Mouse (Mus musculus) forebrain, embryonic 15.5 days (tissue): ENCODE measurements at regions not wholly inside any gene's neighbourhood (a gene's known extent, or its start where the extent isn't known, plus 50 kb on each side); places are given as distances from the start of the nearest gene placed in this dataset.

Experiments used
- ATAC-seq: fragments of 200-750 bp; cut with Nextera tagmentation; replicated peaks from 2 replicates; pipeline ENCODE4 v1.8.0; 2017; ENCODE audit warnings: mild to moderate bottlenecking, moderate TSS enrichment, moderate library complexity
- H3K27ac ChIP-seq: fragments of 300-500 bp; sonication (generic); replicated peaks from 2 replicates; pipeline ENCODE4 v1.5.1; 2015; ENCODE audit warnings: mild to moderate bottlenecking, inconsistent platforms
- H3K27me3 ChIP-seq: fragments of 300-500 bp; sonication (generic); 2 replicates; pipeline ENCODE4 v1.6.1; 2015; ENCODE audit warnings: inconsistent platforms
- H3K36me3 ChIP-seq: fragments of 300-500 bp; sonication (generic); 2 replicates; pipeline ENCODE4 v1.6.1; 2015; ENCODE audit warnings: mild to moderate bottlenecking, inconsistent platforms
- H3K4me1 ChIP-seq: fragments of 300-500 bp; sonication (generic); 2 replicates; pipeline ENCODE4 v1.6.1; 2015; ENCODE audit warnings: inconsistent platforms
- H3K4me2 ChIP-seq: fragments of 300-500 bp; sonication (generic); replicated peaks from 2 replicates; pipeline ENCODE4 v1.6.1; 2015; ENCODE audit warnings: mild to moderate bottlenecking, inconsistent platforms
- H3K4me3 ChIP-seq: fragments of 300-500 bp; sonication (generic); 2 replicates; pipeline ENCODE4 v1.5.1; 2015; ENCODE audit warnings: mild to moderate bottlenecking, inconsistent platforms
- H3K9ac ChIP-seq: fragments of 300-500 bp; sonication (generic); replicated peaks from 2 replicates; pipeline ENCODE4 v1.6.1; 2015; ENCODE audit warnings: mild to moderate bottlenecking, inconsistent platforms
- H3K9me3 ChIP-seq: fragments of 300-500 bp; sonication (generic); 2 replicates; pipeline ENCODE4 v1.6.1; 2016; ENCODE audit warnings: inconsistent platforms
- WGBS: fragments of 180-500 bp; shearing (Covaris S2); methylation state at CpG from one replicate; pipeline ENCODE4 v1.1.7; 2015; ENCODE audit warnings: mixed read lengths; 5-methylcytosine and 5-hydroxymethylcytosine counted together

DNA sequence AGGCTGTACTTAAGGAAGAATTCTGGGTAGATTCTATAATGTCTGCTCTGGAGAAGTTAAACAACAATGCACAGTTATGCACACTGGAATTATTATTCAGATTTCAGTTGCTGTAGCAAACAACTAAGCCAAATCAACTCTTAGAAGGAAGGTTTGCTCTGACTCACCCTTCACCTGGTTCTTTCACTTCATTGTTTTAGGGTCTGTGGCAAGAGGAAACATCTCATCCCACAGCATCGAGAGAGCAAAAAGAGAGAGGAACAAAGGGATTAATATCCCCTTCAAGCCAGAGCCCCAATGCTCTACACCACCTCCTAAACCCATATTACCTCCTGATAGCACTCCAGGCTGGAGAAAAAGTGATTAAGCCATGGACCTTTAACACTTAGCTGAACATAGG is 373.4 kb upstream of the Meis1 start:
- ATAC-seq: no peak
- Histone ChIP-seq H3K27me3 (no peaks in the 10 kb centered on the region), H3K27ac (no peak overlapping the region), H3K4me1 (no peaks in the 10 kb centered on the region), H3K4me3 (no peak overlapping the region), H3K9ac (no peak overlapping the region), H3K9me3 (no peaks in the 10 kb centered on the region), H3K4me2 (no peak overlapping the region), H3K36me3 (no peaks in the 10 kb centered on the region)
- 76% methylated on average over 1 of the region's 1 CpGs for WGBS

DNA sequence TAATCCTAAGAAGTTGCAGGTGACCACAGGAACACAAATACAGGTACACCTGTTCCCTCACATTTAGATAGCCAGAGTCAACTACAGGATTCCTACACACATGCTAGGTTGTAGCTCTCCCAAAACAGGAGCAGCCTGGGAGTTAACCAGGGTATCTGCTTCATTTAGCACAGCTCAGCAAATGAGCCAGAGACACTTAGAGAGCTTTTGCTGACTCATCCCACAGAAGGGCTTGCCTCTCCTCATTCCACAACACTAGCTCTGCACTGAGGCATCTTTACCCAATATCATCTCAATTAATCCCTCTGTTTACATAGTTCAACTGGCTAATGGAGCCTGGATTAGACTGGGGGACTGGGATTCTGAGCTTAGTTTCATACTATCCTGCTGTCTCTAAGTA is 375.6 kb upstream of the Meis1 start:
- Histone ChIP-seq H3K4me3 (no peak overlapping the region), H3K27ac (no peak overlapping the region), H3K9me3 (no peaks in the 10 kb centered on the region), H3K36me3 (no peaks in the 10 kb centered on the region), H3K27me3 (no peaks in the 10 kb centered on the region), H3K9ac (no peak overlapping the region), H3K4me1 (no peaks in the 10 kb centered on the region), H3K4me2 (no peak overlapping the region)
- no peak for ATAC-seq

DNA sequence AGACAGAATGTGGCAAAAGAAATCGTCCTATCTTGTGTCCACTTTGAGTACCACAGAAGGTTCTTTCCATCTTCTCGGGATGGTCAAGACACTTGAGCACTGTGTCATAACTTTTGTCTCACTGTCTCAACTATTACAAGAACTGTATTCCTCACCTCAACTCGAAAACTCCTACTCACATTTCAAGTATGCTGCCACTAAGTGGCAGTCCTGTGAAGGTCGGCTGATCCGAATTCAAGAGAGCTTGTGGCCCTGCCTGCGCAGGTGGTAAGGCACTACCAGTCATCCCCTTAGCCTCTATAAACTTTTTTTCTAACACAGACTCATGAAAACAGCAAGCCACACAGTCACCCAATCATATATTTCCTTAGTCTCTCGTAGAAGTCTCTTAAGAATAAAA is 381.6 kb upstream of the Meis1 start:
- no peak for ATAC-seq
- Histone ChIP-seq H3K36me3 (no peaks in the 10 kb centered on the region), H3K4me3 (no peak overlapping the region), H3K27ac (no peak overlapping the region), H3K27me3 (no peaks in the 10 kb centered on the region), H3K4me2 (no peak overlapping the region), H3K9me3 (no peaks in the 10 kb centered on the region), H3K4me1 (no peaks in the 10 kb centered on the region), H3K9ac (no peak overlapping the region)
- WGBS: 85% methylated on average over 7 of the region's 7 CpGs

DNA sequence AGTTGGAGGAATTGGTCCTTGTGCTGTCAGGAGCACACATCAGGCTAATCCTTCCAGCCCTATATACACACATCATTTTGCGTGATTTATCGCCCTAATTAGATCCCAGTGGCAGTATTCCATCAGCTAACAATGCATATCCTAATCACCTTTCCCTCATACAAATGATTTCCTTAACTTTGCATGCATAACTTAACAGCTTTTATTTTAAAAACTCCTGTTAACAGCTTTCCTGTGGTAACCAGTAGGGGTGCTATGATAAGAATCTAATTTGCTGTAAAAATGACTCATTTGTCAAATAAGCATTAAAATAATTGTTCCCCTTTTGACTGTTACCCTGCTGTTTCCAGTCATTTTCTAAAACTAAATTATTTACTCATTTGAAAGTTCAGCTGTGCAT is 401.4 kb upstream of the Meis1 start:
- Histone ChIP-seq H3K36me3 (no peaks in the 10 kb centered on the region), H3K27ac (no peak overlapping the region), H3K4me1 (peaks cover 4% of the 10 kb centered on the region; the same call in 1 of the 2 replicates), H3K9ac (no peak overlapping the region), H3K4me2 (no peak overlapping the region), H3K27me3 (no peaks in the 10 kb centered on the region), H3K9me3 (no peaks in the 10 kb centered on the region), H3K4me3 (no peak overlapping the region)
- 28% methylated on average over 2 of the region's 2 CpGs for WGBS
- ATAC-seq: peak; percentile 48; the same call in 1 of the 2 replicates

DNA sequence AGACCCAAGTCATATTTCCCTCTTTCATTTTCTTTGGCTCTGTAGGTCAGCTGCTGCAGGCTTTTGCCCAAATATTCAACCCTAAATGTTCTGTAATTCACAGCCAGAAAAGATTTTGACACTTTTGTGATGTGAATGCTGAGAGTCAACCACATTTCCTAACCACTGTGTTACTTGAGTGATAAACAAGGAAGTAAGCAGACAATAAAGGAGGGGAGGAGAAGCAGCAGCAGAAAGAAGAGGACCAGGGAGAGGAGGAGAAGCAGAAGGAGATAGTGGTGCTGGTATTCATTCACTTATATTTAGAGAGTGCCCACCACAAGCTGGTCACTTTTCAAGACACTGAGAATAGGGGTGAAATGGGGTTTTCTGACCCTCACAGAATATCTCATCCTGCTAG is 404.5 kb upstream of the Meis1 start:
- no peak overlapping the region for H3K27ac ChIP-seq
- no peak for ATAC-seq

DNA sequence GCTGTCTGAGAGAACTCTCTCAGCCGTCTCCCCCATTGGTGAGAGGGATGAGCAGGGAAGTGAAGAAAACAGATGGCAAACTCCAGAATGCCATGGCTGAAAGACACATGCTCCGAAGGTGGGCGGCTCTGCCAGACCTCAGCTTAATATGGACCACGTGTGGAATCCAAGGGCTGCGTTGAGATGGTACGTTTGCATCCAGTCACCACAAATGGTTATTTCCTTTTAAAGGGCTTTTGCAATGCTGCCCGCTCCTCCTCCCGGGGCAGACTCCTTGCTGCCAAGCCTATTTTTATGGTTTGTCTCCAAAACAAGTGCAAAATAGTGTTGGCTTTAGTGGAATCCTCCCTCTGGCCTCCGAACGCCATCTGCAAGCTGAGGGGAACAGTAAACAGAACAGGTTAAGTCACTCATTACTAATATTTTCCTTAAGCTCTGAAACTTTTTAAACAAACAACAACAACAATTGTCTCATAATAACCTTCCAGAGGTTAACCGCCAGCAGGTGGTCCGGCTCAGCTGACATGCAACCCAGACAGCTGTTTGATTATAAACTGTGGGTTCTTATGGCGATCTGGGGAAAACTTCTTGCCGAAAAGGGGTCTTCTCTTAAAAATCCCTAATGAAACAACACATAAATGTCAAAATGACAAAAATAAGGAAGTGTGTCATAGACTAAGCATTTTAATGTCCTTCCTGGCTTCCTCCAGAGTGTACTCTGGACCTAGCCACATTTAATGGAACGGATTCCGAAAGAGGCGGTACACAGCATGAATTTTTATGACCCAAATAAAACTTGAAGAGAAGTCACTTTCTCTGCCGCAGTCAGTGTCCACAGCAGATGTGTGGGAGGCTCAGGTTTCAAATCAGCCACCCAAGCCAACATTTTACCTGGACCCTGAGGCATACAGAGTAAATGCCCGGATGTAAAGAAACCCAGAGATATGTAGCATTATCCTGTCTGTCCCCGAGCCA is 405.3 kb upstream of the Meis1 start:
- Histone ChIP-seq H3K9ac (no peak overlapping the region), H3K4me2 (no peak overlapping the region), H3K27me3 (no peaks in the 10 kb centered on the region), H3K4me3 (no peak overlapping the region), H3K9me3 (no peaks in the 10 kb centered on the region), H3K36me3 (no peaks in the 10 kb centered on the region), H3K27ac (no peak overlapping the region), H3K4me1 (peaks cover 4% of the 10 kb centered on the region; the same call in 1 of the 2 replicates)
- ATAC-seq: no peak
- WGBS: 77% methylated on average over 20 of the region's 20 CpGs

More for the DNA sequence above, 404.5 kb upstream of the Meis1 start:
- Histone ChIP-seq H3K36me3 (no peaks in the 10 kb centered on the region), H3K9me3 (no peaks in the 10 kb centered on the region), H3K4me1 (peaks cover 4% of the 10 kb centered on the region; the same call in 1 of the 2 replicates), H3K4me2 (no peak overlapping the region), H3K4me3 (no peak overlapping the region), H3K9ac (no peak overlapping the region), H3K27me3 (no peaks in the 10 kb centered on the region)

DNA sequence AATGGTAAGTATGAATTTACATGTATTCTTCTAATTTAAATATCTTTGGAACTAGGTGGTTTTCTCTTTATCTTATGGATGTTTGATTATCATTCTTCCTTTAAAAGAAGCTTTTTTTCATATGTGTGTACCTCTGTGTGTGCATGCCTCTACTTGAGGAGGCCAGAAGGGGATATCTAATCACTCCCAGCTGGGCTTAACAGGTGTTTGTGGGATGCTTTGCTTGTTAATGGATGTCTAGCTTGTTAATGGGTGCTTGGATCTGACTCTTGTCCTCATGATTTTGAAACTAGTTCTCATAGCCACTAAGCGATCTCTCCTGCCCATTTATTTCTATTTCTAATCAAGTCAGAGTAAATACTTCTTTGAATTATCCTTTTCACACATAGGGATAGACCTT is 408.8 kb upstream of the Meis1 start:
- H3K36me3 ChIP-seq: no peaks in the 10 kb centered on the region
- ATAC-seq: no peak
- no peak overlapping the region for H3K4me3 ChIP-seq
- H3K9me3 ChIP-seq: no peaks in the 10 kb centered on the region
- no peak overlapping the region for H3K4me2 ChIP-seq
- H3K27ac ChIP-seq: no peak overlapping the region
- WGBS: 89% methylated on average over 1 of the region's 1 CpGs
- no peaks in the 10 kb centered on the region for H3K4me1 ChIP-seq
- H3K27me3 ChIP-seq: no peaks in the 10 kb centered on the region
- H3K9ac ChIP-seq: no peak overlapping the region

DNA sequence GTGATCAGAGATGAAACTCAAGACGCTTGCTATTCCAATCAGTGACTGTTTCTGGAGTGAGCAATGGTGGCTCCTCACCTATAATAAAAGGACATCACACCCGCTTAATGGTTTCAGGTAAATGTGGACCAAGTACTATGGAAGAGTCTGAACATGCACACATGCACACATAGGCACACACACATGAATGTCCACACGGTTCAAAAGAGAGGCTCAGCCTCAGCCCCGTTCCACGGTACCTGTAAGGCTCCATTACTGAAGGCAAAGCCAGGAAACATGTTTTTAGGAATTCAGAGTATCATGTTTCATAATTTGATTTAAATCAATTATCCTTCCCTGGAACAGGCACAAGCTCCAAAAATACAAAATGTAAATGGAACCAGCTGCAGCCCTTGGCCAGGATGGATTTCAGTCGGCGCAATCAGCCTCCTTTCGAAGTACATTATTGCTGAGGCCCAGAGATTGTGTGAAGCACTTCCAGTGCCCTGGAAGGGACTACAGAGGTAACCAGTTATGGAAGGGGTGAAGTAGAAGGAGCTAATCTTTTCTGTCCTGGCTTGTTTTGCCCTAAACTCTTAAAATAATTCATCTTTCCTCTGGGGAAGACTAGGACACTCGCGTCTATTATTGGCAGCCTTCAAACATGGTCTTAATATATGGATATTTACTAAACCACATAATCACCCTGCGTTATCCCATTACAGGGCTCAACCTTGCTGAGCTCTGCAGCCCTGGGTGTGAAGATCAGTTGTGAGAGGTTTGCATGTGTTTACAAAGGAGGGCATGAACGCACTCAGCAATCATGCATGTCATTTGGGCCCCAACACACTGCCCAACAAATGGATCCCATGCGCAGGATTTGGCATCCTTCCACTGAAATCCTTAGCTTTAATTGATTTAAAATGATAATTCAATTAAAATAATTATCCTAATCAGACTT is 415.2 kb upstream of the Meis1 start:
- Histone ChIP-seq H3K4me1 (no peaks in the 10 kb centered on the region), H3K27me3 (no peaks in the 10 kb centered on the region), H3K4me2 (no peak overlapping the region), H3K4me3 (no peak overlapping the region), H3K27ac (no peak overlapping the region), H3K9me3 (no peaks in the 10 kb centered on the region), H3K36me3 (no peaks in the 10 kb centered on the region), H3K9ac (no peak overlapping the region)
- ATAC-seq: no peak
- WGBS: 85% methylated on average over 13 of the region's 13 CpGs

DNA sequence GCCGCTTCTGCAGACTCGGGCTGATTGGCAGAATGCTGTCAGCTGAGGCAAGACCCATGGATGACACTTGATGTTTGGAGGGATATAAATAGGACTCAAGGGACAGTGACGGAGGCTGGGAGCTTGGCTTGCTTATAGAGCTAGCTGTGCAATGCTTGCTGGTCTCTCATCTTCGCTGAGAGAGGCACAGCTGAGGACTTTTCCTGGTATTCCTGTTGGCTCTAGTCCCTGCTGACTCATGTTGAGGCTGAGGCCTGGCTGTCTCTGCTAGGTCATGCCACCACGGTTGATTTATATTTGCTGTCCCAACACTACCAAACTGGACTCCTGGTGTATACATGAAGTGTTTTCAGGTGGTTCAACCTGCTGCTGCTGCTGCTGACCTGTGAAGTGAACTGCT is 419.6 kb upstream of the Meis1 start:
- no peaks in the 10 kb centered on the region for H3K9me3 ChIP-seq
- H3K36me3 ChIP-seq: no peaks in the 10 kb centered on the region
- no peaks in the 10 kb centered on the region for H3K4me1 ChIP-seq
- H3K27ac ChIP-seq: no peak overlapping the region
- 91% methylated on average over 5 of the region's 5 CpGs for WGBS
- no peak overlapping the region for H3K4me2 ChIP-seq
- no peak overlapping the region for H3K4me3 ChIP-seq
- no peak overlapping the region for H3K9ac ChIP-seq
- no peaks in the 10 kb centered on the region for H3K27me3 ChIP-seq
- ATAC-seq: no peak

DNA sequence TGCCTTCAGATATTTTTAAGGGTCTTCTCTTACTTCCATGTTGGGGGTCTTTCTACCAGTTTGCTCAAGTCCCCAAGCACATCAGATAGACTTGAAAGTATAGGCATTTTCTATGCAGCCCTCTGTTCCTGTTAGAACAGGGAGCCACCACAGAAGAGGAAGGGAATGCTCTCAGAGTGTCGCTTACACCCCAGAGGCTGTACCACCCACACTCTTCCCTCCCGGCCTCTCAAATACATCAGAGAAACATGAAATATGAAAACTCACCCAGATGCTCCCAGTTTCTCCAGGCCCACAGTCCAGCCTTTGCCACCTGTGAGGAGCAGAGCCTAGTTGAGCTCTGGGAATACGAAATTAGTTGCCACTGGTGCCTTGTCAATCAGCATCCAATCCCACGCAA is 423.2 kb upstream of the Meis1 start:
- Histone ChIP-seq H3K4me2 (no peak overlapping the region), H3K27me3 (no peaks in the 10 kb centered on the region), H3K9me3 (no peaks in the 10 kb centered on the region), H3K36me3 (no peaks in the 10 kb centered on the region), H3K4me3 (no peak overlapping the region), H3K4me1 (no peaks in the 10 kb centered on the region), H3K27ac (no peak overlapping the region), H3K9ac (no peak overlapping the region)
- no peak for ATAC-seq
- 88% methylated on average over 4 of the region's 4 CpGs for WGBS

DNA sequence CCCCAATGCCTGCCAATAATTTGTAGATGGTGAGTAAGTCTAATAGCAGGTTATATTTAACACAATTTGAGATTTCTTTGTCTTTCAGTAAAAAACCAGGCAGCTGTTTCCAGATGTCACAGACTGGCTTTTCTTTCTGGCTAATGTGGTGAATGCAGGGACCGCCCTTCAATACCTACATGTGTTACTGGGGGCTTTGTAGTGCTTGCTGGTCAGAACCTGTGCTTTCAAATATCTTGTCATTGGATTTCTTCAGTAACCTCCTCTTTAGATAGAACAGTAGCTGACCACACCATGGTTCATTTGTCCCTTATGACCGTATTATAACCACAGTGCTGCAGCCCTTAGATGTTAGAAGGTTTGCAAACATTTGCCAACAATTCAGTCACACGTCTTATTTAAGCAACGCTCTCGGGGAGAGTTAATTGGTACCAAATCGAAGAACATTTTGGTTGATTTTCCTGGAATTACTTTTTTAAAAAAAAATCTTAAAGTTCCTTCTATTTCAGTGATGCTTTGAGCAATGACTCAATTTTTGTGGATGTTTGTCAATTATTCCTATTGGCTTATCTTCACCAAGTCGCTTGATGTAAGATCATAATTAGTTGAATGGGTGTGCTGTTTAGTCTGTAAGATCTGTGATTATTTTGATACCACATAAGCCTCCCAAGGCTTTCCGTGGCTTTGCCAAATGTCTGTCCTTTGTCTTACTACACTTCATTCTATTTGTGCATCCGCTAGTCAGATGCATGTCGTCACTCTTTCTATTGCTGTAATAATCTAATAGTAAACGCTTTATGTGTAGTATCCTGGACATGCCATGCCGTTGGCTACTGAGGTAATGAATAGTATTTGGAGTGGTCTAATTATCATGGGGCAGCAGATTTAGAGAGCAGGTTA is 436.9 kb upstream of the Meis1 start:
- ATAC-seq: no peak
- Histone ChIP-seq H3K27me3 (no peaks in the 10 kb centered on the region), H3K9ac (no peak overlapping the region), H3K36me3 (no peaks in the 10 kb centered on the region), H3K27ac (no peak overlapping the region), H3K4me1 (no peaks in the 10 kb centered on the region), H3K9me3 (no peaks in the 10 kb centered on the region), H3K4me2 (no peak overlapping the region), H3K4me3 (no peak overlapping the region)
- 53% methylated on average over 12 of the region's 12 CpGs for WGBS
